Mouse (Mus musculus) kidney, adult 2 months (tissue): ENCODE data around the gene Tor1a. TPM values are rescaled to one million over a fixed set of nuclear protein-coding genes. Genes with fewer than 3 reads are reported as not detected.
"Not testable (repeated sequence)": the region's sequence is repeated elsewhere in the genome, so short reads cannot be mapped to it uniquely, and the experiment has no call there.

Source experiments
- DNase-seq: peaks from one replicate; pipeline ENCODE4 v3.0.0; 2021
- H3K27ac ChIP-seq: fragments of 200-500 bp; 2 replicates; pipeline ENCODE4 v1.5.1; 2012; ENCODE audit warnings: low read depth, low read length, control low read depth, inconsistent platforms; ENCODE audit not compliant: insufficient read depth
- H3K27me3 ChIP-seq: fragments of 200-500 bp; replicated peaks from 2 replicates; pipeline ENCODE4 v1.6.1; 2012; ENCODE audit warnings: mild to moderate bottlenecking, moderate library complexity, low read length, inconsistent platforms; ENCODE audit not compliant: control insufficient read depth, insufficient read depth
- H3K36me3 ChIP-seq: fragments of 200-500 bp; 2 replicates; pipeline ENCODE4 v1.6.1; 2012; ENCODE audit warnings: mild to moderate bottlenecking, moderate library complexity, low read length, inconsistent platforms; ENCODE audit not compliant: control insufficient read depth, insufficient read depth
- H3K4me1 ChIP-seq: fragments of 200-500 bp; 2 replicates; pipeline ENCODE4 v1.6.1; 2011; ENCODE audit warnings: low read length; ENCODE audit not compliant: control insufficient read depth, insufficient read depth
- H3K4me3 ChIP-seq: fragments of 200-500 bp; 2 replicates; pipeline ENCODE4 v1.5.1; 2011; ENCODE audit warnings: mild to moderate bottlenecking, low read depth, low read length, control low read depth; ENCODE audit not compliant: insufficient read depth
- CTCF ChIP-seq: fragments of 200-500 bp; conservative IDR thresholded peaks from 2 replicates; pipeline ENCODE4 v1.5.1; 2011; ENCODE audit warnings: low read depth, mild to moderate bottlenecking, control low read depth, low read length, moderate library complexity, mixed read lengths; ENCODE audit not compliant: insufficient read depth, insufficient read length
- POLR2A ChIP-seq: fragments of 200-500 bp; IDR thresholded peaks from one replicate; pipeline ENCODE4 v1.6.1; 2011; ENCODE audit warnings: low read depth, low read length, control low read depth
- WGBS: fragments of 180-500 bp; shearing (Covaris S2); methylation state at CpG from one replicate; pipeline ENCODE4 v1.1.7; 2018; 5-methylcytosine and 5-hydroxymethylcytosine counted together
- polyA plus RNA-seq: library from polyadenylated mRNA; depleted of rRNA; stranded (reverse); fragments of >200 nt; gene quantifications from 2 replicates; pipeline ENCODE4 v1.2.3, GENCODE M21; 2012

Tor1a gene
- polyA plus RNA-seq, 1 experiment: 40.8 TPM

DNA sequence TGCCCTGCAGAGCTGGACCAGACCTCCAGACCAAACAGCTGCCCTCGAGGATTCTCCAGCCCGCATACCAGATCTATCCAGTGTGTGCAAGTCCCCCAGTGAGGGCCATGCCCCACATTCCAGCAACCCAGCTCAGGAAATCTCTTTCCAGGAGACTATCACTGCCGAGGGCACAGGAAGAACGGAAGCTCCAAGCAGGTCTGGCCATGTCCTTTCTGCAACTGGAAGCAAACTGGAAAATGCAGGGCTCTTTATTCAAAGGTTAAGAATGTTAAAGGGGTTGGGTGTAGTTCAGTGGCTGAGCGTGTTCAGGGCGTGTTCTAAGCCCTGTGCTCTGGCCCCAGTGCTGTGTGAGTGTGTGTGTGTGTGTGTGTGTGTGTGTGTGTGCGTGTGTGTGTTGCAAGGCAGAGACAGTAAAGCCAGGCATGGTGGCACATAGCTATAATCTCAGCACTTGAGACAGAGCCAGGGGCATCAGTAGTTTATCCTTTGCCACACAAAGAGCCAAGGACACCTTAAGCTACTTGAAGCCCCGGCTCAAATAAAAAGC lies 48.9 kb downstream of the Tor1a start:
- DNase-seq: peak; percentile 35
- H3K4me3 ChIP-seq: no peak overlapping the region
- H3K27ac ChIP-seq: 0 out of 2 replicates have a peak overlapping the region, but pooled peaks have one; percentile 13
- no peaks in the 10 kb centered on the region for H3K27me3 ChIP-seq
- no peak for TF ChIP-seq CTCF
- no peak for TF ChIP-seq POLR2A
- 38% methylated on average over 8 of the region's 8 CpGs for WGBS
- H3K4me1 ChIP-seq: no peaks in the 10 kb centered on the region
- H3K36me3 ChIP-seq: no peaks in the 10 kb centered on the region

- WGBS: 69% methylated on average over 6 of the region's 6 CpGs
- Histone ChIP-seq H3K4me1 (no peaks in the 10 kb centered on the region), H3K4me3 (no peak overlapping the region), H3K27ac (no peak overlapping the region; the same call in 1 of the 2 replicates), H3K27me3 (no peaks in the 10 kb centered on the region), H3K36me3 (no peaks in the 10 kb centered on the region)
- no peak for DNase-seq
- TF ChIP-seq POLR2A (no peak), CTCF (no peak)
Measured at GRCm38 (mm10) chr2:30918126-30918525, 49.6 kb downstream of the Tor1a start.

DNA sequence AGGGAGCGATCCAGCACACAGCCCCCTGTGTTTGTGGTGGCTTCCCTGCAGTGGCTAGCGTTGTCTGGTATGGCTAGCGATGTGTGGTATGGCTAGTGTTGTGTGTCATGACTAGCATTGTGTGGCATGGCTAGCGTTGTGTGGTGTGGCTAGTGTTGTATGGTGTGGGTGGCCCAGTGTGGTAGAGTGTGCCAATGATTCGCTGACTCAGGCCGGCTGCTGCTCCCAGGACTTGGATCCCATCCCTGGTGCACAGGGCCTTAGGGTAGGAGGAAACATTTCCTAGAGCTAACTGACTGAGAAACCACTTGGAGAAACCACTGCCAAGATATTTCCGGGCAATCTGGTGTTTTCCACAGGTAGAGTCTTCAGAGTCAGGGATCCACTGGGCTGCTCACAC lies 50.1 kb downstream of the Tor1a start:
- H3K4me1 ChIP-seq: no peaks in the 10 kb centered on the region
- no peak for DNase-seq
- no peaks in the 10 kb centered on the region for H3K36me3 ChIP-seq
- H3K27ac ChIP-seq: no peak overlapping the region
- no peaks in the 10 kb centered on the region for H3K27me3 ChIP-seq
- H3K4me3 ChIP-seq: no peak overlapping the region
- no peak for TF ChIP-seq POLR2A
- no peak for TF ChIP-seq CTCF
- 84% methylated on average over 7 of the region's 7 CpGs for WGBS

DNA sequence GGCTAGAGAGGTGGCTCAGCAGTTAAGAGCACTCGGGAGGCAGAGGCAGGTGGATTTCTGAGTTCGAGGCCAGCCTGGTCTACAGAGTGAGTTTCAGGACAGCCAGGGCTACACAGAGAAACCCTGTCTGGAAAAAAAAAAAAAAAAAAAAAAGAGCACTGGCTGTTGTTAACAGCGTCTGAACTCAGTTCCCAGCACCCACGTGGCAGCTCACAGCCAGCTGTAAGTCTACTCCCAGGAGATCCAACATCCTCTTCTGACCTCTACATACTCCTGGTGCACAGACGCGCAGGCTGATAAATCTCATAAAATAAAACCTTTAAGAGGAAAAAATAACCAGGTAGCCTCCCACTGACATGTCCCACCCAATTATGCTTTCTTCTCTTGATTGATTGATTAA lies 51.8 kb downstream of the Tor1a start:
- not testable (repeated sequence) for H3K27ac ChIP-seq, H3K27me3 ChIP-seq, H3K4me3 ChIP-seq, H3K36me3 ChIP-seq, H3K4me1 ChIP-seq, DNase-seq
- WGBS: 74% methylated on average over 6 of the region's 6 CpGs

DNA sequence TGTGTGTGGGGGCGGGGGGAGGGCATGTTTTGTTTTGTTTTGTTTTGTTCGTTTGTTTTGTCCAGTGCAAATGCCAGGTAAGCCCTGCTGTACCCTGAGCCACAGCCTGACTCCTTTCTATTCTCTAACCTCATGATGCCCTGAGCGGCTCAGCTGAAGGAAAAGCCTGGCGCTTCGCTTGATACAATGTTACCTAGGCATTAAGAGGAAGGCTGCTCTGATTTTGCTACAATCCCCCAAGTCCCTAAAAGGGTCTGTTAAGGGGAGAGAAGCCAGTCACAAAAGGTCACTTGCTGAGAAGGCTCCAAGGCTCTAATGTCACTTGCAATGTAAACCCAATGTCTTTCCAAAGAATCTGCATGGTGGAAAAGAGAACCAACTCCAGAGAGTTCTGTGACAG lies 52.4 kb downstream of the Tor1a start:
- Histone ChIP-seq H3K4me1 (no peaks in the 10 kb centered on the region), H3K4me3 (no peak overlapping the region), H3K36me3 (no peaks in the 10 kb centered on the region), H3K27ac (no peak overlapping the region), H3K27me3 (no peaks in the 10 kb centered on the region)
- WGBS: 85% methylated on average over 5 of the region's 5 CpGs
- TF ChIP-seq POLR2A (no peak), CTCF (no peak)
- DNase-seq: no peak

DNA sequence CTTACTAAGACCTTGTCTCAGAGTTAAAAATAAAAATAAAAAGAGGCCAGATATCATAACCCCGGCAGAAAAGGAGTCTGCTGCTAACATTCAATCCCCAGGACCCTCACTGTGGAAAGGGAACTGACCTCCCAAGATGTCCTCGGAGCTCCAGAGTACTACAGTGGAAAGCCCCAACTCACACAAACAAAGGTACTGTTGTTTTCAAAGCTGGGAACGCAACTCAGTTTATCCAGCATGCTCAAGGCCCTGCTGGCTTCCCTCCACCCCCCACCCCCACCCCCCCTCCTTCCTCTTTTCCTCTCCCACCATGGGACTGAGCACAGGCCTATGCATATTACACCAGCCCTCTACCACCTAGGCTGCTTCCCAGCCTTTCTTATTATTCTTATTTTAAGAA lies 52.9 kb downstream of the Tor1a start:
- Histone ChIP-seq H3K27ac (no peak overlapping the region), H3K27me3 (no peaks in the 10 kb centered on the region), H3K4me3 (no peak overlapping the region), H3K4me1 (no peaks in the 10 kb centered on the region), H3K36me3 (no peaks in the 10 kb centered on the region)
- no peak for TF ChIP-seq CTCF
- TF ChIP-seq POLR2A: no peak
- 81% methylated on average over 3 of the region's 3 CpGs for WGBS
- DNase-seq: no peak

GRCm38 (mm10) chr2:30913022-30913421 lies 54.7 kb downstream of the Tor1a start:
- Histone ChIP-seq H3K27me3 (no peaks in the 10 kb centered on the region), H3K4me1 (no peaks in the 10 kb centered on the region), H3K4me3 (no peak overlapping the region), H3K36me3 (no peaks in the 10 kb centered on the region), H3K27ac (no peak overlapping the region; the same call in 1 of the 2 replicates)
- no peak for DNase-seq
- 74% methylated on average over 8 of the region's 8 CpGs for WGBS
- no peak for TF ChIP-seq POLR2A
- TF ChIP-seq CTCF: no peak
